8 mouse cellular contexts compared by ENCODE assay signal in genomic region chr11:62756456-62757142, GRCm38 (mm10). TPM values are rescaled to one million over a fixed set of nuclear protein-coding genes. Genes with fewer than 3 reads are reported as not detected.
DNase-seq lines count a peak whose midpoint lies in the region; ATAC-seq and TF ChIP-seq lines count a peak whose summit lies in the region.

No protein-coding gene starts in this region.

- no peaks in the 10 kb centered on the region for H3K4me1 ChIP-seq in bone marrow, adult 2 months (ENCODE audit: control insufficient read depth, insufficient read depth, low read length)
- H3K4me1 ChIP-seq in embryonic fibroblast, embryonic 13.5 days (ENCODE audit: control insufficient read depth, insufficient read depth, low read length): no peaks in the 10 kb centered on the region
- H3K4me1 ChIP-seq in limb, embryonic 13.5 days: peaks cover 12% of the 10 kb centered on the region
- H3K4me1 ChIP-seq in midbrain, embryonic 16.5 days (ENCODE audit: control insufficient read depth, insufficient read depth, low read length): no peaks in the 10 kb centered on the region
- H3K4me1 ChIP-seq in spleen, adult 2 months (ENCODE audit: control insufficient read depth, insufficient read depth, insufficient read length): peaks cover 2% of the 10 kb centered on the region; the same call in 1 of the 2 replicates

- peak; percentile 41; the same call in 1 of the 2 replicates for TF ChIP-seq POLR2A in bone marrow, adult 2 months (IDR thresholded peaks at IDR 0.05; ENCODE audit: borderline replicate concordance, control insufficient read depth, low read depth, low read length)
- no peak for TF ChIP-seq POLR2A in embryonic fibroblast, embryonic 13.5 days (IDR thresholded peaks at IDR 0.05; ENCODE audit: low read depth, low read length)
- no peak for TF ChIP-seq POLR2A in spleen, adult 2 months (IDR thresholded peaks at IDR 0.05; ENCODE audit: low read depth, low read length)

- no peaks in the 10 kb centered on the region for H3K36me3 ChIP-seq in limb, embryonic 13.5 days
- H3K36me3 ChIP-seq in midbrain, embryonic 16.5 days (ENCODE audit: control insufficient read depth, insufficient read depth, low read length): no peaks in the 10 kb centered on the region
- H3K36me3 ChIP-seq in spleen, adult 2 months (ENCODE audit: control insufficient read depth, insufficient read depth, low read length): no peaks in the 10 kb centered on the region

- no peaks in the 10 kb centered on the region for H3K9me3 ChIP-seq in limb, embryonic 13.5 days
- H3K9me3 ChIP-seq in midbrain, embryonic 16.5 days (replicated peaks; ENCODE audit: control insufficient read depth, low read length, poor library complexity, severe bottlenecking): no peaks in the 10 kb centered on the region

- H3K27ac ChIP-seq in bone marrow, adult 2 months (ENCODE audit: control insufficient read depth, insufficient read depth, low read depth, low read length, poor library complexity): no peak overlapping the region
- no peak overlapping the region for H3K27ac ChIP-seq in embryonic fibroblast, embryonic 13.5 days (ENCODE audit: insufficient read depth, low read length)
- no peak overlapping the region for H3K27ac ChIP-seq in limb, embryonic 13.5 days
- peak overlapping the region; percentile 15; the same call in 1 of the 2 replicates for H3K27ac ChIP-seq in midbrain, embryonic 16.5 days (ENCODE audit: low read length)
- no peak overlapping the region for H3K27ac ChIP-seq in spleen, adult 2 months (ENCODE audit: insufficient read depth, low read length)

- DNase-seq in 416B (ENCODE audit: low read depth): peak; percentile 97
- DNase-seq in heart, adult 9 months (ENCODE audit: low spot score in 2 of 2): peak; percentile 97
- DNase-seq in kidney, adult 9 months: peak; percentile 99
- DNase-seq in spleen, adult 2 months (ENCODE audit: low read depth in 1 of 2, low spot score in 2 of 2): peak; percentile 47 to 84

- peak; percentile 97 for ATAC-seq in limb, embryonic 13.5 days (ENCODE audit: low FRiP score, low read depth)
- ATAC-seq in midbrain, embryonic 16.5 days: peak; percentile 97

- peak overlapping the region; percentile 59 for H3K4me2 ChIP-seq in limb, embryonic 13.5 days (replicated peaks)
- H3K4me2 ChIP-seq in midbrain, embryonic 16.5 days (ENCODE audit: low read length): peak overlapping the region; percentile 65

- H3K4me3 ChIP-seq in bone marrow, adult 2 months (replicated peaks; ENCODE audit: control insufficient read depth, low read depth, low read length): no peak overlapping the region
- H3K4me3 ChIP-seq in embryonic fibroblast, embryonic 13.5 days (ENCODE audit: insufficient read depth, low read length): no peak overlapping the region
- H3K4me3 ChIP-seq in limb, embryonic 13.5 days: peak overlapping the region; percentile 33
- H3K4me3 ChIP-seq in midbrain, embryonic 16.5 days (ENCODE audit: low read depth, low read length): peak overlapping the region; percentile 40
- H3K4me3 ChIP-seq in spleen, adult 2 months (ENCODE audit: extremely low read depth, insufficient read depth, insufficient read length): peak overlapping the region; percentile 18; the same call in 1 of the 2 replicates

- H3K27me3 ChIP-seq in limb, embryonic 13.5 days: peaks cover 28% of the 10 kb centered on the region
- no peaks in the 10 kb centered on the region for H3K27me3 ChIP-seq in midbrain, embryonic 16.5 days (ENCODE audit: control insufficient read depth, insufficient read depth, low read depth, low read length)
- H3K27me3 ChIP-seq in spleen, adult 2 months (ENCODE audit: control insufficient read depth, insufficient read depth, low read length): 0 out of 2 replicates have a peak, but pooled peaks cover 1% of the 10 kb centered on the region

- WGBS in bone marrow, adult 2 months: 6% methylated on average over 36 of the region's 36 CpGs
- WGBS in limb, embryonic 13.5 days: 7% methylated on average over 36 of the region's 36 CpGs
- WGBS in midbrain, embryonic 16.5 days: 6% methylated on average over 36 of the region's 36 CpGs
- WGBS in spleen, adult 2 months: 8% methylated on average over 36 of the region's 36 CpGs

- H3K9ac ChIP-seq in limb, embryonic 13.5 days: peak overlapping the region; percentile 36; the same call in 1 of the 2 replicates
- peak overlapping the region; percentile 62 for H3K9ac ChIP-seq in midbrain, embryonic 16.5 days (ENCODE audit: low read depth, low read length)

- peak; percentile 62 for TF ChIP-seq CTCF in bone marrow, adult 2 months (IDR thresholded peaks at IDR 0.05; ENCODE audit: control insufficient read depth, insufficient read depth, low read length)
- TF ChIP-seq CTCF in embryonic fibroblast, embryonic 13.5 days (IDR thresholded peaks at IDR 0.05; ENCODE audit: borderline replicate concordance, insufficient read depth, low read length): peak; percentile 83
- peak; percentile 85 for TF ChIP-seq CTCF in spleen, adult 2 months (IDR thresholded peaks at IDR 0.05; ENCODE audit: extremely low read depth, insufficient read depth, insufficient read length, insufficient replicate concordance)

RNA-seq across cellular contexts. Expression of gene Gm10428, which starts 3.7 kb away (rescaled TPM):
- polyA plus RNA-seq in bone marrow, adult 2 months (2011; ENCODE audit: insufficient read depth, insufficient read length, low replicate concordance, missing spikeins): not detected in 2 replicates
- polyA plus RNA-seq in embryonic fibroblast, embryonic 13.5 days (2011; ENCODE audit: insufficient read length, low read depth, missing spikeins): not detected in 2 replicates
- polyA plus RNA-seq in limb, embryonic 13.5 days (2015; fragmentation: Nextera tagmentation; extraction: Ambion mirVana): not detected in 2 replicates
- not detected in 2 replicates for polyA plus RNA-seq in midbrain, embryonic 16.5 days (2015; fragmentation: Nextera tagmentation; extraction: Ambion mirVana)
- polyA plus RNA-seq in spleen, adult 2 months (2012; rRNA removed): not detected in 2 replicates

RNA-seq across cellular contexts. Expression of gene Zfp287, which starts 24.9 kb away (rescaled TPM):
- 0.66 and 2.3 TPM in 2 replicates for polyA plus RNA-seq in bone marrow, adult 2 months (2011; ENCODE audit: insufficient read depth, insufficient read length, low replicate concordance, missing spikeins)
- 7.7 and 8.0 TPM in 2 replicates for polyA plus RNA-seq in embryonic fibroblast, embryonic 13.5 days (2011; ENCODE audit: insufficient read length, low read depth, missing spikeins)
- polyA plus RNA-seq in limb, embryonic 13.5 days (2015; fragmentation: Nextera tagmentation; extraction: Ambion mirVana): 14.4 and 15.1 TPM in 2 replicates
- 22.5 and 26.3 TPM in 2 replicates for polyA plus RNA-seq in midbrain, embryonic 16.5 days (2015; fragmentation: Nextera tagmentation; extraction: Ambion mirVana)
- 1.5 and 1.8 TPM in 2 replicates for polyA plus RNA-seq in spleen, adult 2 months (2012; rRNA removed)

RNA-seq across cellular contexts. Expression of gene Zfp286, which starts 32.7 kb away (rescaled TPM):
- 1.9 and 2.6 TPM in 2 replicates for polyA plus RNA-seq in bone marrow, adult 2 months (2011; ENCODE audit: insufficient read depth, insufficient read length, low replicate concordance, missing spikeins)
- 6.7 and 7.6 TPM in 2 replicates for polyA plus RNA-seq in embryonic fibroblast, embryonic 13.5 days (2011; ENCODE audit: insufficient read length, low read depth, missing spikeins)
- 37.7 and 37.8 TPM in 2 replicates for polyA plus RNA-seq in limb, embryonic 13.5 days (2015; fragmentation: Nextera tagmentation; extraction: Ambion mirVana)
- 32.5 and 34.1 TPM in 2 replicates for polyA plus RNA-seq in midbrain, embryonic 16.5 days (2015; fragmentation: Nextera tagmentation; extraction: Ambion mirVana)
- 0.15 and 0.64 TPM in 2 replicates for polyA plus RNA-seq in spleen, adult 2 months (2012; rRNA removed)

Comparison
In these comparisons a context has a peak if more than half of its experiments do, and no peak if none do; other contexts are left out.
1. H3K4me3 ChIP-seq: peak in limb, embryonic 13.5 days (single experiment), midbrain, embryonic 16.5 days (single experiment) and spleen, adult 2 months (single experiment); none in bone marrow, adult 2 months (single experiment) and embryonic fibroblast, embryonic 13.5 days (single experiment).
2. Peak in every context shown above with its lines, with median percentiles within 50 percentile points of each other: DNase-seq and CTCF ChIP-seq.